Comparison of ENCODE assay signal across 9 mouse cellular contexts in genomic region chr5:138990659-138991380, GRCm38 (mm10). TPM values are rescaled to one million over a fixed set of nuclear protein-coding genes. Genes with fewer than 3 reads are reported as not detected.
DNase-seq lines count a peak whose midpoint lies in the region; ATAC-seq and TF ChIP-seq lines count a peak whose summit lies in the region.
"Had no signal": no experiment of that assay in that cellular context is flagged by ENCODE, and none has a peak within 500 bp of the region (broad histone marks: within the 10 kb centered on the region; RNA-seq: fewer than 3 reads in every experiment).

No protein-coding gene starts in this region.

- peak; percentile 72 to 86 for DNase-seq in adrenal gland, adult (ENCODE audit: inconsistent age in 2 of 2, low spot score in 1 of 2)
- DNase-seq in adrenal gland, postnatal 4 days (ENCODE audit: low spot score in 2 of 2), result no peak
- peak; percentile 45 for DNase-seq in cerebellum, adult 9-11 months
- peak; percentile 53 for DNase-seq in kidney, postnatal 10 days
- no peak for DNase-seq in spleen, postnatal 36 days (ENCODE audit: low spot score in 2 of 2)

- no peak overlapping the region for H3K4me2 ChIP-seq in intestine, postnatal 0 days (replicated peaks; ENCODE audit: low read depth)
- no peak overlapping the region for H3K4me2 ChIP-seq in neural tube, embryonic 15.5 days

- H3K9ac ChIP-seq in intestine, postnatal 0 days (ENCODE audit: low read depth, low read length), result no peak overlapping the region
- H3K9ac ChIP-seq in neural tube, embryonic 15.5 days (replicated peaks), result no peak overlapping the region
- H3K9ac ChIP-seq: limb, embryonic 15.5 days had no signal

- H3K4me1 ChIP-seq in E14TG2a.4 (replicated peaks; ENCODE audit: low read depth, low read length), result peaks cover 56% of the 10 kb centered on the region
- H3K4me1 ChIP-seq in intestine, postnatal 0 days (replicated peaks; ENCODE audit: control insufficient read depth, insufficient read depth, low read length), result 0 out of 2 replicates have a peak, but pooled peaks cover 3% of the 10 kb centered on the region
- peaks cover 63% of the 10 kb centered on the region for H3K4me1 ChIP-seq in neural tube, embryonic 15.5 days

- H3K27me3 ChIP-seq in E14TG2a.4 (ENCODE audit: insufficient read depth, low read length), result peaks cover 9% of the 10 kb centered on the region
- no peaks in the 10 kb centered on the region for H3K27me3 ChIP-seq in intestine, postnatal 0 days (replicated peaks; ENCODE audit: control insufficient read depth, insufficient read depth, low read length)
- peaks cover 19% of the 10 kb centered on the region for H3K27me3 ChIP-seq in neural tube, embryonic 15.5 days (replicated peaks)

- H3K9me3 ChIP-seq in E14TG2a.4 (ENCODE audit: low read length), result no peaks in the 10 kb centered on the region
- no peaks in the 10 kb centered on the region for H3K9me3 ChIP-seq in intestine, postnatal 0 days (ENCODE audit: control insufficient read depth)
- H3K9me3 ChIP-seq in neural tube, embryonic 15.5 days (replicated peaks), result no peaks in the 10 kb centered on the region
- H3K9me3 ChIP-seq: limb, embryonic 15.5 days had no signal

- ATAC-seq in intestine, postnatal 0 days, result no peak
- ATAC-seq in neural tube, embryonic 15.5 days (ENCODE audit: low FRiP score), result no peak

- WGBS in intestine, postnatal 0 days, result 59% methylated on average over 7 of the region's 7 CpGs
- WGBS in neural tube, embryonic 15.5 days, result 52% methylated on average over 7 of the region's 7 CpGs

- H3K4me3 ChIP-seq in E14TG2a.4 (replicated peaks; ENCODE audit: low read length), result peak overlapping the region; percentile 90
- H3K4me3 ChIP-seq in intestine, postnatal 0 days (ENCODE audit: low read depth, low read length), result no peak overlapping the region
- H3K4me3 ChIP-seq in neural tube, embryonic 15.5 days (replicated peaks), result no peak overlapping the region

- no peak overlapping the region for H3K27ac ChIP-seq in intestine, postnatal 0 days (ENCODE audit: low read depth, low read length)
- H3K27ac ChIP-seq in neural tube, embryonic 15.5 days (replicated peaks), result no peak overlapping the region
- H3K27ac ChIP-seq: limb, embryonic 15.5 days had no signal

- no peak for TF ChIP-seq CTCF in E14TG2a.4 (conservative IDR thresholded peaks at IDR 0.05; ENCODE audit: low read length)
- TF ChIP-seq CTCF in intestine, postnatal 0 days (IDR thresholded peaks at IDR 0.05; ENCODE audit: low read depth), result no peak

- peaks cover 56% of the 10 kb centered on the region for H3K36me3 ChIP-seq in E14TG2a.4 (ENCODE audit: insufficient read depth, low read length)
- H3K36me3 ChIP-seq in intestine, postnatal 0 days (ENCODE audit: control insufficient read depth, insufficient read depth), result peaks cover 35% of the 10 kb centered on the region
- H3K36me3 ChIP-seq in neural tube, embryonic 15.5 days, result peaks cover 17% of the 10 kb centered on the region

RNA-seq across cellular contexts. Expression of gene Pdgfa, which starts 6.3 kb away (rescaled TPM):
- 10 to 100 TPM; 30.4 to 33.9 TPM for total RNA-seq in adrenal gland, postnatal 4 days (2021)
- polyA plus RNA-seq in intestine, postnatal 0 days (2015; fragmentation: Nextera tagmentation; extraction: Ambion mirVana), result 64.4 and 72.0 TPM in 2 replicates
- 28.2 and 35.1 TPM in 2 replicates for polyA plus RNA-seq in neural tube, embryonic 15.5 days (2015; fragmentation: Nextera tagmentation; extraction: Ambion mirVana)

Comparison
In these comparisons a context has a peak if more than half of its experiments do, and no peak if none do; other contexts are left out.
1. DNase-seq: peak in adrenal gland, adult (2 of 2), cerebellum, adult 9-11 months (single experiment) and kidney, postnatal 10 days (single experiment); none in adrenal gland, postnatal 4 days (0 of 2) and spleen, postnatal 36 days (0 of 2).